Mouse (Mus musculus) liver, postnatal 0 days (tissue): Measurements from ENCODE around the gene Prkcd. TPM values are rescaled to one million over a fixed set of nuclear protein-coding genes. Genes with fewer than 3 reads are reported as not detected.

Experiments used
- ATAC-seq: fragments of 200-750 bp; cut with Nextera tagmentation; 2 replicates; pipeline ENCODE4 v1.8.0; 2017; ENCODE audit warnings: mild to moderate bottlenecking, moderate library complexity
- DNase-seq: peaks from one replicate; pipeline ENCODE4 v3.0.0-alpha.2; 2016
- H3K27ac ChIP-seq: fragments of 300-500 bp; sonication (generic); 2 replicates; pipeline ENCODE4 v1.5.1; 2014; ENCODE audit warnings: antibody characterized with exemption, moderate library complexity, mild to moderate bottlenecking, low read depth
- H3K27me3 ChIP-seq: fragments of 300-500 bp; sonication (generic); 2 replicates; pipeline ENCODE4 v1.6.1; 2014; ENCODE audit warnings: low read length, control low read depth, mixed read lengths; ENCODE audit not compliant: insufficient read depth
- H3K36me3 ChIP-seq: fragments of 300-500 bp; sonication (generic); replicated peaks from 2 replicates; pipeline ENCODE4 v1.6.1; 2014; ENCODE audit warnings: mild to moderate bottlenecking, control low read depth, low read length, moderate library complexity, mixed read lengths; ENCODE audit not compliant: insufficient read depth
- H3K4me1 ChIP-seq: fragments of 300-500 bp; sonication (generic); 2 replicates; pipeline ENCODE4 v1.6.1; 2014; ENCODE audit warnings: antibody characterized with exemption, mild to moderate bottlenecking, control low read depth; ENCODE audit not compliant: insufficient read depth
- H3K4me2 ChIP-seq: fragments of 300-500 bp; sonication (generic); 2 replicates; pipeline ENCODE4 v1.6.1; 2014; ENCODE audit warnings: low read depth, mild to moderate bottlenecking, low read length, moderate library complexity, mixed read lengths
- H3K4me3 ChIP-seq: fragments of 300-500 bp; sonication (generic); 2 replicates; pipeline ENCODE4 v1.5.1; 2014; ENCODE audit warnings: low read depth, low read length
- H3K9ac ChIP-seq: fragments of 300-500 bp; sonication (generic); replicated peaks from 2 replicates; pipeline ENCODE4 v1.6.1; 2014; ENCODE audit warnings: mild to moderate bottlenecking, moderate library complexity
- H3K9me3 ChIP-seq: fragments of 300-500 bp; sonication (generic); 2 replicates; pipeline ENCODE4 v1.6.1; 2016; ENCODE audit warnings: mild to moderate bottlenecking, control low read depth, low read length, mixed read lengths
- CTCF ChIP-seq: sonication (generic); IDR thresholded peaks from 2 replicates; pipeline ENCODE4 v1.5.1; 2016; ENCODE audit warnings: antibody characterized with exemption, low read depth
- EP300 ChIP-seq: IDR thresholded peaks from 2 replicates; pipeline ENCODE4 v1.6.1; 2016; ENCODE audit warnings: antibody characterized with exemption, low read depth, mild to moderate bottlenecking
- WGBS: fragments of 180-500 bp; shearing (Covaris S2); extraction: QIAGEN DNeasy Blood & Tissue Kit; methylation state at CpG from one replicate; pipeline ENCODE4 v1.1.7; 2014; ENCODE audit not compliant: insufficient replicate concordance; 5-methylcytosine and 5-hydroxymethylcytosine counted together
- polyA plus RNA-seq: library from polyadenylated mRNA; unstranded; fragments of >200 nt; fragmentation: Nextera tagmentation; extraction: Ambion mirVana; gene quantifications from 2 replicates; pipeline ENCODE4 v1.2.1, GENCODE M21; 2015

Prkcd gene
- polyA plus RNA-seq, 1 experiment from 2014 or later, result 17.8 TPM

DNA sequence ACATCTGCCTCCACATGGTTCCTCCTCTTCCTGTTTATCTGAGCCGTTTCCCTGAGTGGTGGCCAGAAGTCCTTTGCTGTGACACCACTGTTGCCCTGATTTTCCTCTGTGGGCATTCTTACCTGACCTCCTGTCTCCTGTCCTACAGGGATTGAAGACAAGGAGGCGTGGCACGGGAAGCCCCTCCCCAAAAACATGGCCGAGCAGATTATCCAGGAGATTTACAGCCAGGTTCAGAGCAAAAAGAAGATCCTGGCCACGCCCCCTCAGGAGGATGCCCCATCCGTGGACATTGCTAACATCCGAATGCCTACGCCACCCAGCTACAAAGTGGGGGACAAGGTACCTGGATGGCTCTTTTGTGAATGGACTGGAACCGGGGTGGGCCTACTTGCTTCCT lies 58.0 kb downstream of the Prkcd start:
- ATAC-seq, result no peak
- Histone ChIP-seq H3K4me2 (no peak overlapping the region), H3K4me3 (no peak overlapping the region), H3K9me3 (no peaks in the 10 kb centered on the region), H3K36me3 (peaks cover 86% of the 10 kb centered on the region), H3K27ac (no peak overlapping the region), H3K9ac (no peak overlapping the region), H3K4me1 (peaks cover 10% of the 10 kb centered on the region), H3K27me3 (no peaks in the 10 kb centered on the region)
- 79% methylated on average over 9 of the region's 9 CpGs for WGBS
- TF ChIP-seq CTCF (no peak), EP300 (no peak)
- DNase-seq, result no peak

DNA sequence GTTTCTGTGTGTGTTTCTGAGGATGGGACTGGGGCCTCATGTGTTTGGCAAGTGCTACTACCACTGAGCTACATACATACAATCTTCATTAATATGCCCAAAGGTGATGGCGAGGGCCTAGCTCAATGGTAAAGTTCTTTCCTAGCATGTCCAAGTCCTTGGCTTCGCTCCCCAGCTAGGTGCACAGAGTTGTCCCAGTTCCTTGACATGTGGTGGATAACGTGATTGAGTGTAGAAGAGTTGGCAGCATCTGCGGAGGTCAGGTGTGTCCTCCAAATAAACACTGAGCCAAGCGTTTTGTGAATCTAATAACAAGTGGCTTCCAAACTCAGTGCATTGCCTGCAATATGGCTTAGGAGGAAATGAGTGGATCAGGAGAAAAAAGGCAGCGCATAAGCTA lies 59.7 kb downstream of the Prkcd start:
- Histone ChIP-seq H3K4me3 (no peak overlapping the region), H3K9me3 (no peaks in the 10 kb centered on the region), H3K4me2 (no peak overlapping the region), H3K36me3 (peaks cover 76% of the 10 kb centered on the region), H3K27me3 (no peaks in the 10 kb centered on the region), H3K4me1 (peaks cover 12% of the 10 kb centered on the region), H3K9ac (no peak overlapping the region), H3K27ac (no peak overlapping the region)
- ATAC-seq, result no peak
- TF ChIP-seq CTCF, result no peak
- no peak for DNase-seq
- 90% methylated on average over 6 of the region's 6 CpGs for WGBS

DNA sequence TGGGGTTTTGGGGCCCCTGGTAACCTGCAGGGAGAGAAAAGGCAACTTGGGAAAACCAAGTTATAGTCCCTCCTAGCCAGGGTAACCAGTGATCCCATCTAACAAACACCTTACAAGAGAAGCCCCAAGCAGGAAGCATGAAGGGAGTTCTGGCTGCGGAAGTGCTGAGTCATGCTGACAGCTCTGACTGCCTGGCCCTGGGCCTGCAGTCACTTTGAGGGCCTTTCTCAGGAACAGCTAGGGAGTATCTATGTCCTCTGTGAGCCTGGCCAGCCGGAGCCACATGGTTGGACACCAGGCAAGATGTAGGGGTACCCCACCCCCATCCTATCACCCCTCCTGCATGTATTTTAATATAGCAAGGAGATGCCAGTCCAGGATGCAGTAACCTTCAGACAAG lies 61.6 kb downstream of the Prkcd start:
- Histone ChIP-seq H3K36me3 (peaks cover 77% of the 10 kb centered on the region), H3K4me1 (peaks cover 16% of the 10 kb centered on the region), H3K4me2 (no peak overlapping the region), H3K27me3 (no peaks in the 10 kb centered on the region), H3K9ac (0 out of 2 replicates have a peak overlapping the region, but pooled peaks have one; percentile 28), H3K4me3 (no peak overlapping the region), H3K9me3 (no peaks in the 10 kb centered on the region), H3K27ac (peak overlapping the region; percentile 55; the same call in 1 of the 2 replicates)
- WGBS, result 58% methylated on average over 2 of the region's 2 CpGs
- ATAC-seq, result peak; percentile 60
- peak; percentile 70 for DNase-seq
- TF ChIP-seq CTCF (no peak), EP300 (no peak)

DNA sequence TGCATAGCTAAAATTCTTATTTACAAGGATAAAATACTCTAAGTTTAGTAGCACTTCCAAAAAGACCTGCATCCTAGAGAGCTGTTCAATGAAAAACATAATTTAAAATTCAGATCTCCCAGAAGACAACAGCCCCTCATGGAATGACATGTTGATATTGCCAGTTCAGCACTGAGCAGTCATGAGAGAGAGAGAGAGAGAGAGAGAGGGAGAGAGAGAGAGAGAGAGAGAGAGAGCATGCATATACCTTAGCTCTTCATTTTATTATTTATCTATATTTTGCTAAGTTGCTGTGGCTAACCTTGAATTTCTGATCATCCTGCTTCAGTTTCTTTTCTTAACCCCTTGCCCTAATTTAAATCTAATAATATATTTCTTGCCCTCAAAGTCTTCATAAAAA lies 63.7 kb downstream of the Prkcd start:
- H3K27ac ChIP-seq, result no peak overlapping the region; the same call in 1 of the 2 replicates
- no peaks in the 10 kb centered on the region for H3K9me3 ChIP-seq
- peaks cover 16% of the 10 kb centered on the region for H3K4me1 ChIP-seq
- no peak overlapping the region for H3K4me3 ChIP-seq
- ATAC-seq (peak; percentile 57), DNase-seq (no peak)
- H3K36me3 ChIP-seq, result peaks cover 76% of the 10 kb centered on the region
- no peak overlapping the region for H3K9ac ChIP-seq
- no peak overlapping the region for H3K4me2 ChIP-seq
- TF ChIP-seq EP300 (no peak), CTCF (no peak)
- H3K27me3 ChIP-seq, result no peaks in the 10 kb centered on the region

DNA sequence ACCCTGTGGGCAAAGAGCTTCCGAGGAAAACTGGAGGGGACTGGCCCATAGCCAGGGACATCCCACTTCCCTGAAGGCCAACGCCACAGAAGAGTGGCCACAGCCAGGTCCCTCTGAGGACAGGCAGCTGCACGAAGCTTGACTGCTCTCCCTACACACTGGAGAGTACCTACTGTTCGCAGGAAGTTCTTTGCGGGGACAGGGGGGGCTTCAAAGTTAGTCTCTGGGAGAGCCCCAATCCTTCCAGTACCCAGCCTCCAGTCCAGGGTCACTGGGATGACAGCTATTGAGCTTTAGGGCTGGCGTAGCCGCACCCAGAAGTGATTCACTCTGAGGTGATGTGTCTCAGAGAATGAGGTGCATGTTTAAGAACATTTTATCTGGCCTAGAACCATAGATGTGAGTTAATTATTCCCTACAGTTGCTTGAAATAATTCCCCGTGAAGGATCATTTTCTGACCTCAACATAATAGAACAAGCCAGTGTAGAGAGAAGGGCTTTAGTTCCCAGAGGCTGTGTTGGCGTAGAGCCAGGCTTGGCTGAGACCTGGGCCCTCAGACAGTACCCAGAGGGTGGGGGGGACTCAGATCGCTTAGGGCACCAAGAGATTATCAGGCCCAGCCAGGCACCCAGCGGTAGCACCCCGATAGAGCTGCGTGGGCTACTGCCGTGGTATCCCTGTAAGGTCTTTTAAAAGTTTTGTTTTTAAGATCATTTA lies 64.4 kb downstream of the Prkcd start:
- peaks cover 73% of the 10 kb centered on the region for H3K36me3 ChIP-seq
- TF ChIP-seq EP300 (peak; percentile 90), CTCF (no peak)
- H3K4me2 ChIP-seq, result 0 out of 2 replicates have a peak overlapping the region, but pooled peaks have one; percentile 40

DNA sequence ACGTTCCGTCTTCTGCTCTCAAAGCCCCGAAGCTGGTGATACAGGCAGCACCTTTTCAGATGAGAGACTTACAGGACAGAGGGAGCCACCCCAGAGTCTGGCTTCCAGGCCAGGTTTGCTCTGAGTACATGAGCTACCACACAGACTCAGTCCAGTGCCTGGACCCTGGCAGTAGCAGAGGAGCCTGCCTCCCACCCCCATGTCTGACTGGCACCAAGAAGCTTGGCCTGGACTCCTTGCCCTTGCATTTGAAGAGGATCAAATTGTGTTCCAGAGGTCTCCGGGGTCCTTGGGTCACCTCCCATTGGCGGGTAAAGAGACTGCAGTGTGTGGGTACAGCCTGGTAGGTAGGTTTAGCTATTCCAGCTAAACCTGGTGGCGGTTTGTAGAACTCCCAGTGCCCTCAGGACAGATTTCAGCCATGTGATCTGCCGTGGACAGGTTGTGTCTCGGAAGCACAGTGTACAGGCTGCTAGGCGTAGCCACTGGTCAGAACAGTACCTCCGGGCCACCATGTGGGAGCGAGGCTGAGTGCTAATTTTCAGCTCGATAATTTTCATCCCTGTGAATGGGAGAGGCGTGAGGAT lies 65.1 kb downstream of the Prkcd start:
- no peak overlapping the region for H3K4me2 ChIP-seq
- H3K27ac ChIP-seq, result peak overlapping the region; percentile 70; the same call in 1 of the 2 replicates
- peaks cover 16% of the 10 kb centered on the region for H3K4me1 ChIP-seq
- DNase-seq, result no peak
- no peak for ATAC-seq
- H3K36me3 ChIP-seq, result peaks cover 73% of the 10 kb centered on the region
- no peaks in the 10 kb centered on the region for H3K27me3 ChIP-seq
- 88% methylated on average over 13 of the region's 13 CpGs for WGBS
- no peak overlapping the region for H3K9ac ChIP-seq
- no peaks in the 10 kb centered on the region for H3K9me3 ChIP-seq
- H3K4me3 ChIP-seq, result no peak overlapping the region
- TF ChIP-seq CTCF, result no peak
- TF ChIP-seq EP300, result no peak

More for the DNA sequence above, 64.4 kb downstream of the Prkcd start:
- ATAC-seq (peak; percentile 92), DNase-seq (peak; percentile 76)
- Histone ChIP-seq H3K27me3 (no peaks in the 10 kb centered on the region), H3K4me3 (no peak overlapping the region), H3K27ac (peak overlapping the region; percentile 70), H3K9me3 (no peaks in the 10 kb centered on the region), H3K4me1 (peaks cover 16% of the 10 kb centered on the region), H3K9ac (peak overlapping the region; percentile 41)
- WGBS, result 69% methylated on average over 14 of the region's 14 CpGs
